Mouse (Mus musculus) forebrain, embryonic 10.5 days (tissue): Measurements from ENCODE around the gene Kbtbd7. TPM values are rescaled to one million over a fixed set of nuclear protein-coding genes. Genes with fewer than 3 reads are reported as not detected.

ENCODE experiments used
- DNase-seq: peaks from one replicate; pipeline ENCODE4 v3.0.0-alpha.2; 2017; ENCODE audit warnings: low spot score; ENCODE audit errors: extremely low spot score
- H3K27ac ChIP-seq: fragments of 300-500 bp; sonication (generic); 2 replicates; pipeline ENCODE4 v1.5.1; 2016; ENCODE audit warnings: mild to moderate bottlenecking
- H3K27me3 ChIP-seq: fragments of 300-500 bp; sonication (generic); 2 replicates; pipeline ENCODE4 v1.6.1; 2016; ENCODE audit warnings: mild to moderate bottlenecking; ENCODE audit not compliant: poor library complexity, severe bottlenecking
- H3K36me3 ChIP-seq: fragments of 300-500 bp; sonication (generic); replicated peaks from 2 replicates; pipeline ENCODE4 v1.6.1; 2016; ENCODE audit warnings: mild to moderate bottlenecking, moderate library complexity
- H3K4me1 ChIP-seq: fragments of 300-500 bp; sonication (generic); 2 replicates; pipeline ENCODE4 v1.6.1; 2016
- H3K4me3 ChIP-seq: fragments of 300-500 bp; sonication (generic); 2 replicates; pipeline ENCODE4 v1.5.1; 2016; ENCODE audit warnings: mild to moderate bottlenecking, moderate library complexity
- H3K9me3 ChIP-seq: fragments of 300-500 bp; sonication (generic); 2 replicates; pipeline ENCODE4 v1.6.1; 2016; ENCODE audit warnings: mild to moderate bottlenecking, moderate library complexity
- WGBS: fragments of 180-500 bp; shearing (Covaris S2); methylation state at CpG from one replicate; pipeline ENCODE4 v1.1.7; 2016; 5-methylcytosine and 5-hydroxymethylcytosine counted together
- polyA plus RNA-seq: library from polyadenylated mRNA; unstranded; fragments of >200 nt; fragmentation: Nextera tagmentation; extraction: Ambion mirVana; gene quantifications from 2 replicates; pipeline ENCODE4 v1.2.1, GENCODE M21; 2016

Gene Kbtbd7
- polyA plus RNA-seq, 1 experiment from 2014 or later: 11.2 TPM

GRCm38 (mm10) chr14:79465623-79466022, 39.3 kb downstream of the Kbtbd7 start:
- H3K9me3 ChIP-seq: no peaks in the 10 kb centered on the region
- no peak overlapping the region for H3K4me3 ChIP-seq
- DNase-seq: no peak
- H3K27ac ChIP-seq: no peak overlapping the region
- H3K4me1 ChIP-seq: no peaks in the 10 kb centered on the region
- 93% methylated on average over 1 of the region's 1 CpGs for WGBS
- peaks cover 94% of the 10 kb centered on the region for H3K36me3 ChIP-seq
- H3K27me3 ChIP-seq: no peaks in the 10 kb centered on the region

DNA sequence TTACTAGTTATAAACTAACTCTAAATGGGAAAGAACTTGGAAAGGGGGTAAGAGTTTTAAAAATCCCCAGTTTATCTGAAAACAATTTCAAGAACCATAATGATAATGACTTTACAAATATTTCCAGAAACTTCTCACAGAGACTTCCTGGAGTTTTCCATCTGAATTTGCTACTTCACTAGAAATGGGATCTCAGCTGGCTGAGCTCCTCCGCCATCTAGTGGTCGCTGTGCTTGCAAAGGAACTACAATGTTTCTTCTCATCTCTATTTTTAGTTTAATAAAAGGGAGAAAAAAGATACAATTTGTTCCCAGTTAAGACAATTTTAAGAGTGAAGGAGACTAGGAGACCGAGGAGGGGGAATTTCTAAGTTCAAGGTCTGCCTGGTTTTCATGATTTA, 41.3 kb downstream of the Kbtbd7 start:
- WGBS: 32% methylated on average over 3 of the region's 3 CpGs
- no peaks in the 10 kb centered on the region for H3K4me1 ChIP-seq
- H3K27me3 ChIP-seq: no peaks in the 10 kb centered on the region
- H3K27ac ChIP-seq: no peak overlapping the region
- peaks cover 94% of the 10 kb centered on the region for H3K36me3 ChIP-seq
- no peak overlapping the region for H3K4me3 ChIP-seq
- DNase-seq: no peak
- H3K9me3 ChIP-seq: no peaks in the 10 kb centered on the region

- Histone ChIP-seq H3K36me3 (peaks cover 98% of the 10 kb centered on the region), H3K4me1 (no peaks in the 10 kb centered on the region), H3K9me3 (no peaks in the 10 kb centered on the region), H3K4me3 (no peak overlapping the region), H3K27me3 (no peaks in the 10 kb centered on the region), H3K27ac (no peak overlapping the region)
- DNase-seq: no peak
- WGBS: 92% methylated on average over 2 of the region's 2 CpGs
Observed at GRCm38 (mm10) chr14:79473384-79473783, 47.1 kb downstream of the Kbtbd7 start.

Other genes with a start within 250 kb of the Kbtbd7 start
- gene Zfp957, start 179.1 kb upstream of the Kbtbd7 start, polyA plus RNA-seq: not detected in 2 replicates
- 52.1 and 60.1 TPM in 2 replicates for gene Rgcc, start 124.9 kb upstream of the Kbtbd7 start, polyA plus RNA-seq
- gene Naa16, start 35.7 kb upstream of the Kbtbd7 start, polyA plus RNA-seq: 50.7 and 51.8 TPM in 2 replicates
- 9.3 and 11.5 TPM in 2 replicates for gene Mtrf1, start 28.7 kb upstream of the Kbtbd7 start, polyA plus RNA-seq
- gene Kbtbd6, start 25.3 kb downstream of the Kbtbd7 start, polyA plus RNA-seq: 5.3 and 5.7 TPM in 2 replicates
- gene Elf1, start 54.7 kb downstream of the Kbtbd7 start, polyA plus RNA-seq: 3.8 TPM in 2 replicates
- 45.6 and 51.5 TPM in 2 replicates for gene Wbp4, start 55.0 kb downstream of the Kbtbd7 start, polyA plus RNA-seq
- 152 and 162 TPM in 2 replicates for gene Sugt1, start 161.2 kb downstream of the Kbtbd7 start, polyA plus RNA-seq
- 1.7 TPM in 2 replicates for gene Cnmd, start 235.7 kb downstream of the Kbtbd7 start, polyA plus RNA-seq